Mouse (Mus musculus): Measurements from ENCODE around the gene Accsl.

Accsl gene

GRCm38 (mm10) chr2:93873449-93874226, 4.7 kb upstream of the Accsl start:
- no peak for DNase-seq

GRCm38 (mm10) chr2:93872257-93872656, 3.3 kb upstream of the Accsl start:
- DNase-seq: no peak

DNA sequence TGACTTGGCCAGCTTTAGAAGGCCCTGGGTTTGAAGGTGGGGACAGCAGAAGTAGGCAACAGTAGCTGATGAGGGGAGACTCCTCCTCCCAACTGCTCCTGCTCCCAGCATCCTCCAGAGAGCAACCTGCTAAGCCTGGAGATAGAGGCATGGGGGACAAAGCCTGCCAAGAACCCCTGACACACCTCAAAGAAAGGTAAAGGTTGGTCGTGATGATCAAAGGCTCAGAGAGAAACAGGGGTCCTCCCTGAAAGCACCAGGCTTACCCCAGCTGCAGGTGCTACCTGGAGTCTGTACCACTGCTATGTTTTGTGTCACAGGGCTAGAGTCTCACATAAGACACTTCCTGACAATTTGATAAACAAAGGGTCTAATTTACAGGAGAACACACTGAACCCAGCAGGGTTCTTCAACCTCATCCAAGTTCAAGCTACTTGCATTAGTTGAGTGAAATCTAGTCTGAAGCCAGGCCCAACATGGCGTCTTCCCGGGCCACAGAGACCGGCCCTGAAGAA, 2.5 kb upstream of the Accsl start:
- DNase-seq: no peak

DNA sequence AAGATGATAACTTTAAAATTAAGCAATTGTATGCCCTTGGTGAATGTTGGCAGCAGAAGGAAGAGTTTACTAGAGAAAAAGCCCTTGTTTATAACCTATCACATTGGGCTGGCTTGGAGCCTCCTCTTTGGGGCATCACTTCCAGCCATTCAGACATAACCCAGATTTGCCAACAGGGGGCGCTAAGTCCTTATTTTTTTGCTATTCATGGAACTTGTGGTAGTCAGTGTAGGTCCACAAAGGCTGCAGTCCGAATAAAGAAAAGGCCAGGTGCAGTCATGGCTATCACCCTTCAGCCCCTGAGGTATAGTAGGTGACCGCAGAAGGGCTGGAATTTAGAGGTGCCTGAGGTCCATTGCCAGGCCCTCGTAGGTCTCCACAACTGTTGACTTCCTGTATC, 1.9 kb upstream of the Accsl start:
- DNase-seq: peak; percentile 45

DNA sequence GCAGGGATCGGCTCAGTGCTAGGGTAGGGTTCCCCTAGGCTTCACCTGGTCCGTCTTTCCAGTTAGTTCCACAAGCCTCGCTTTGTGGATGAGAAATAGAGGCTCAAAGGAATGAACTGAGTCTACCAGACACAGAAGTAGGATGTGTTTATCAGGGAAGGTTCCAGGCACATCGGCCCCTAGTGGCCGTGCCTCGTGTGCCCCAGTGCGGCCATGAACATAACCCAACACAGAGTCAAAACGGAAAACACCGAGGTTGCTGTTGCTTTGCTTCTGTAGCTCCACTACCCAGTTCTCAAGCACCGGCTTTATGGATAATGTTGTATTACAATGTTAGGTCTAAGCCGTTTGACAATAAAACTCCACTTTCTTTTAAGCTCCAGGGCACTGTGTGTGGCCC, 391 bp downstream of the Accsl start:
- no peak for DNase-seq

DNA sequence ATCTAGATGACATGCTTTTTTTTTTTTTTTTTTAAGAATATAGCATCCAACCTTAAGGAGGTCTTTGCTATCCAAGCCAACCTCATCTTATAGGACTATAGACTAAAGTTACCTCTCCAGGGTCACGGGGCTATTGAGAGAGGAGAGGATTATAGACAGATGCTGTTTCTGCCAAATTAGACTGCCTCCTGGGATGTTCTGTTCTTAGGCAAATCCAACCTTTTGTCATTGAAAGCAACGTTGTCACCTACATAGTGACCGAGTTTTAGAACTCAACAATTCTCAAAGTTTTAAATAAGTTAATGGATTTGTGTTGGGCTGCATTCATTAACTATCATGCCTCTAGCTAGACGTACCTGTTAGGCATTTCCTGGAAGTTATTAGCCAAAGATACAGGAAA, 5.7 kb downstream of the Accsl start:
- no peak for DNase-seq

DNA sequence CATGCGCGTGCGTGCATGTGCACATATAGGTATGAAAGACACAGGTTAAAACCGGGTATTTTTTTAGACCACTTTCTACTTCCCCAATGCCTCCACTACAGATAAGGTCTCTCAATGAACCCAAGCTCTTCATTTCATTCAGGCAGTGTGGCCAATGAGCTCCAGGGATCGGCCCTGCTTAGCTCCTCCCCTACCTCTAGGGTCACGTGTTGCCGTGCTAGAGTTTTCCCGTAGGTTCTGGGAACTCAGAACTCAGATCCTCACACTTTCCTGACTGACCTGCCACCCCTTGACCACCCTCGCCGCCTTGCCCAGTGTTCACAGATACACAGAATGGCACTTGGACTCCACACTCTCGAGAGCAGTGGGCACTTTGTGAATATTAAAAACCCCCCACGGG, 10.1 kb downstream of the Accsl start:
- no peak for DNase-seq

DNA sequence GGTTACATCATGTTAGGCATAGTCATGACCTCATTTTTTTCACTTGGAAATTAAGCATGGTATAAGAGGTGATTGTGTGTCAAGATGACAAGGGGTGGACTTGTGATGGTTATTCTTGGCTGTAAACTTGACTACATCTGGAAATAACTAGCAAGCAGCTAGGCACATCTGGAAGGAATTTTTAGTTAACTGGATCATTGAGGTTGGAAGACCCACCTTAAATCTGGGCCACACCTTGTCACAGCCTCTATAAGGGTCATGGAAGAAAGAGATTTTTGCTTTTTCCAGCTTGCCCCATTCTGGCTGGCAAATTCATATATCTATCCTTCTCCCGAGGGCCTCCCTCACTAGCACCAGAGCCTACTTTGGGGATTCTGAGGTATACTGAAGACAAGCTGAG, 17.7 kb downstream of the Accsl start:
- DNase-seq: no peak

- DNase-seq: peak; percentile 55
These were observed 18.5 kb downstream of the Accsl start for GRCm38 (mm10) chr2:93850317-93850944.

DNA sequence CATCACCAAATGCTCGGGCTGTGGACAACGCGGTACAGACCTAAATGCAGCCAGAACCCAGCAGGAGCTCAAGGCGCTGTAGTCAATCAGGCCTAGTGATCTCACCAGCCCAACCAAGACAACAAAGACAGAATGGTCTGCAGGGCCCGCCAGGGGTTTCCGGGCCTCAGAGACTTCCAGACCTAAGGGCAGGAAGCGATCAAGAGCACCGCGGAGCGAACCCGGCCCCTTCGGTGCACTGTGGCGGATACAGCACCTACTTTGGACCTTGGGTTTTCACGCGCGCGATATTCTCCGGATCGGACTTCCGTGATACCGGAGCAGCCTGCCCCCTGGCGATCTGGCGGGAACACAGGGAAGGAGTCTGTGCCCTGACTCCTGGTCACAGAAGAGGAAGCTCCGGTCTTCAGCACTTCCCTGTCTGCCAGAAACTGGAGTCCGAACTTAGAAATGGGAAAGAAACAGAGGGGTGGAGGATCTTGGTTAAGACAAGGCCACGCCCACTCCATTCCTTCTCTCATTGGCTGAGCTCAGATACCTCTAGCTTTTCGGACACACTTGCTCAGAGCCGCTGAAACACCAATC, 19.4 kb downstream of the Accsl start, which contains the start of gene Accs:
Accs (minus strand) TSS at position 439 of the 585 bp plus-strand sequence.
- peak; percentile 61 for DNase-seq

DNA sequence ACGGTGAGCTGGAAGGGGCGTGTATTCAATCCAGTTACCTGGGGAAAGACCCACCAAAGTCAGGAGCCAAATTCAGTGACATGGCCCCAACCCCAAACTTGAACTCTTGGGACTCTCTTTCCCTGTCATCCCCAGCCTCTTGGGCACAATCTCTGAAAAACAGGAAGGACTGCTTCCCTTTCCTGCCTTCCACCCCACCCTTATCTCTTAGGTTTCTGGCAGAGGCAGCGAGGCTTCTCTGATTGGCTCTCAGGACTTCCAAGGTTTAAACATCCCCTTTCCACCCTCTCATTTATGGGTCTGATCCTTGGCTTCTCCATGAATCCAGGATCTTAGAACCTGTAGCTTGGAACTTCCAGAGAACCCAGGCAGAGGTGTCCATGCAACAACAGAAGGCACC, 27.6 kb downstream of the Accsl start:
- DNase-seq: no peak

GRCm38 (mm10) chr2:93840109-93840508, 28.8 kb downstream of the Accsl start:
- no peak for DNase-seq

DNA sequence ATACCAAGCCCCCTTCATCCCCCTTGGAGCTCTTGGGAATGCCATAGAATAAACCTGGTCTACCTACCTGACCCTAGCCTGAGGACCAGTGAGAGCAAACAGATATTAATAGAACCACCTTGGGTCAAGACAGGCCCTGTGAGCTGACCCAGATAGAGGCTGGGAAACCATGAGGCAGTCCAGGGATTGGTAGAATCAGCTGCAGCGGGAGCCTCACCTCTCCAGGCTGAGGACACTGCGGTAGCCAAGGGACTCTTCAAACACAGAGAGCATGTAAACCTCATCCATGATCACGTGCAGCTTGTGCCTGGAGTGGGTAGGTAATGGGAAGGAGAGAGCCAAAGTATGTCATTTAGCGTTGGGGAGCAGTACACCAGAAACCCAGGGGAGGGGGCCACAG, 30.0 kb downstream of the Accsl start:
- no peak for DNase-seq

GRCm38 (mm10) chr2:93836232-93836785, 32.6 kb downstream of the Accsl start:
- DNase-seq: no peak

DNA sequence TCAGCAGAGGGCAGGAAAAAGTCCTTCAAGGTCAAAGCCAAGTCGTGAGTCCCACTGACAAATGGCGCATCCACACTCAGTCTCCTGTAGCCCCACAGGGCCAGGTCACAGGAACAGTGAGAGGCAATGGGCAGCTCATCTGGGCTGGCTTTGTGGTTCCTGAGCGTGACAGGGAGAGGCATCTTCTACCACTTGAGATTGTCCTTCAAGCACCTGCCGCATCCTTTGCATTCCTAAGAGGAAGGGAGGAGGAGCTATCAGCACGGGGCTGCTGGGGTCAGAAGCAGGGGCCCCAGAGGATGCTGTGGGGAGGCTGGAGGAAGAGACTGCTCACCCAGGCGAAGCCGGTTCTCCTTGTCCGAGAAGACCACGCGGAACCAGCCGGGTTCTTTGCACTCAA, 33.4 kb downstream of the Accsl start:
- DNase-seq: no peak

DNA sequence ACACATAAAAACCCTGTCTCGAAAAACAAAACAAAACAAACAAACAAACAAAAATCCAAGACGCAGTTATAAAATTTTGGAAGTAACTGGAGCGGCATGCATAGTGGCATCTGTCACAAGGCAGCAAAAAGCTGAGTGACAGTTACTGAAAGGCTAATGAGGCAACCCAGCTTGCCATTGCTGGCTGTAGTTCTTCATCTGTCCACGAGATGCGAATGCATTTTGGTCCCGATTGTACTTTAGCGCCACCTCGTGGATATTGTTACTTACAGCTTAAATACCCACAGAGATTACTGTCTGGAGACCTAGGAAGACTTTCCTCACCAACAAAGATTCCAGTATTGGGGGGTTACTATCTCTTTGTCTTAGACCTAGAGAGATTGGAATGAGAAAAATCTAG, 45.4 kb downstream of the Accsl start:
- peak; percentile 81 for DNase-seq

- DNase-seq: peak; percentile 92
These were observed 46.8 kb downstream of the Accsl start, which contains the start of gene Ext2 for GRCm38 (mm10) chr2:93822045-93822749. Gene Ext2, minus strand, starts transcription at chr2:93822568.

- no peak for DNase-seq
These were observed 51.2 kb downstream of the Accsl start for GRCm38 (mm10) chr2:93817791-93818190.

GRCm38 (mm10) chr2:93813343-93813742, 55.6 kb downstream of the Accsl start:
- no peak for DNase-seq

DNA sequence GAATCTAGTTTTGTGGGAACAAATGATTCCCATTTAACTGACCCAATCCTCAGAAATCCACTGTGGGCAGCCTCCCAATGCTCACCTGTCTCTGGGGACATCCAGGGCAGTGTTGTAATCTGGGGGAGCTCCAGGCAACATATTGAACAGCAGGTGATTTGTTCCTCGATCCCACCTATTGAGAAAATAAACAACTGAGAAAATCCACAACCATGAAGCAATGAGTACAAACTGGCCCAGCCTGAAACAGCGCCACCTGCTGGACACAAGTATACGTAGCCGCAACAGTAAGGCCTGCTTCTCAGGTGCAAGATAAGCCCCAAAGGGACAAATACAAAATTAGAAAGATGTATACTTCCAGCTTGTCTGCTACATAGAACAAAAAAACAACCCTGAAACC, 57.1 kb downstream of the Accsl start:
- peak; percentile 73 for DNase-seq

DNA sequence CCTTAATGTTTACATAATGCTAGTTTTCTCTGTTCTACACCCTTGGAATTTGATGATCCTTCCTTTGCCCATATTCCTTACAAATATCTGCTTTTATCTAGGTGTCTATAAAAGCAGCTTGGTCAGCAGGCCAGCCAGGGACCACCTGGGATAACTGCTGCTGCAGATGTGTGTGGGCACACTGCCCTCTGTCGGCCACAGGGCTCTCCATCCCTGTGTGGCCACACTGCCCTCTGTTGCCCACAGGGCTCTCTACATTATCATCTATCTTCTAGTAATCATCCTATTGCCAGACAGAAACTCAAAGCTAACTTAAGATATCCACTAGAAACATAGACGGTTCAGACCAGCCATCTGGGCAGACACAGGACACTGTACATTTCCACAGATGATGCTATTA, 59.0 kb downstream of the Accsl start:
- peak; percentile 42 for DNase-seq

DNA sequence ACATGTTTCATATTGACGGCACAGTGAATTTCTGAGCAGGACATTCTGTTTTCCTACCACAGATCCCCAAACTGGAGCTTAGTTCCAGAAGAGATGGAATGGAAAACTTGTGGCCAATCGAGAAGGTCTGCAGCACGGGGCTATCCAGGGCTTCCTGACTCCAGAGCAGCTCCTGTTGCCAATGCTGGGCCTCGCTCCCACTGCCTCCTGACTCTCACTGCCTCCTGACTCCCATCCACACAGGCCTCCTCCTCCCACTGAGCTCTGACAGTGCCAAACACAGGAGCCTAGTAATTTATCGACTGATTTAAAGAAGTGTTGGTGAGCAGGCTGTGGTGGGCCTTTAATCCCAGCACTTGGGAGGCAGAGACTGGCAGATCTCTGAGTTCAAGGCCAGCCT, 60.9 kb downstream of the Accsl start:
- no peak for DNase-seq

- DNase-seq: no peak
These were observed 61.5 kb downstream of the Accsl start for GRCm38 (mm10) chr2:93807440-93807839.
